Mouse (Mus musculus): Measurements from ENCODE around the gene Gm15085. TPM values are rescaled to one million over a fixed set of nuclear protein-coding genes. Genes with fewer than 3 reads are reported as not detected.
"Not testable (repeated sequence)": the region's sequence is repeated elsewhere in the genome, so short reads cannot be mapped to it uniquely, and the experiment has no call there.

Gene Gm15085
- polyA plus RNA-seq (2015; fragmentation: Nextera tagmentation; extraction: Ambion mirVana) = not detected in 2 replicates

GRCm38 (mm10) chrX:149447317-149447716, at the start of gene Gm15085:
Gene Gm15085 (plus strand): TSS chrX:149447617.
- WGBS = no CpG with 5 or more reads among the region's 6 CpGs
- H3K27ac ChIP-seq (ENCODE audit: low read length); H3K4me1 ChIP-seq (replicated peaks; ENCODE audit: control insufficient read depth, insufficient read depth, low read length); H3K27me3 ChIP-seq (ENCODE audit: control insufficient read depth, insufficient read depth, low read depth, low read length); H3K9me3 ChIP-seq (ENCODE audit: control insufficient read depth, low read length); H3K9ac ChIP-seq (ENCODE audit: low read length); ATAC-seq (ENCODE audit: low read depth); H3K4me3 ChIP-seq (ENCODE audit: low read length); H3K4me2 ChIP-seq (ENCODE audit: low read depth, low read length); H3K36me3 ChIP-seq (ENCODE audit: control insufficient read depth, insufficient read depth, low read length): not testable (repeated sequence)

Other genes with a start within 250 kb of the Gm15085 start
- not detected in 2 replicates for gene Gm15093, start 175.2 kb upstream of the Gm15085 start, polyA plus RNA-seq (2015; fragmentation: Nextera tagmentation; extraction: Ambion mirVana)
- not detected in 2 replicates for gene Gm10439, start 147.0 kb downstream of the Gm15085 start, polyA plus RNA-seq (2015; fragmentation: Nextera tagmentation; extraction: Ambion mirVana)